22 mouse cellular contexts compared by ENCODE assay signal in the genomic region with DNA sequence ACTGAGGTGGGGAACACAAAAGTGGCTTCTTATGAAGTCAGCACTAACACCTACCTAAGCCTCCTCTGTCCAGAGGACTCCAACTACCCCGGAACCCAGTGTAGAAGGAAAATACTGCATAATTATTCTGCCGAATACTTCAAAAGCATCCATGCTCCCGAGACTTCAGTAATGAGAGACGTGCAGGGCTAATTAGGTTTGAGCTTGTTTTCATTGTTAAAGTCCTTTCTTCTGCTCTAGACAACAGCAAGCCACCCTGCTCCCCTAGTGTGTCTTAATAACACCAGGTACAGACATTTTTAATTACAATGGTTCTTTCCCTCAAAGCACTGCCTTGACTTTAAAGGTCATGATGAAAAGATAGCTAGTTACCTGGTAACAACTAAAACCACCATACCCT. TPM values are rescaled to one million over a fixed set of nuclear protein-coding genes. Genes with fewer than 3 reads are reported as not detected.
DNase-seq lines count a peak whose midpoint lies in the region; ATAC-seq and TF ChIP-seq lines count a peak whose summit lies in the region.
"Had no signal": no experiment of that assay in that cellular context is flagged by ENCODE, and none has a peak within 500 bp of the region (broad histone marks: within the 10 kb centered on the region; RNA-seq: fewer than 3 reads in every experiment).

No protein-coding gene starts in this region.

- ATAC-seq in heart, embryonic 14.5 days (ENCODE audit: insufficient number of reproducible peaks, insufficient read depth, low FRiP score, low read depth), result no peak
- ATAC-seq: forebrain, embryonic 16.5 days; hindbrain, embryonic 16.5 days had no signal

- peaks cover 76% of the 10 kb centered on the region for H3K4me1 ChIP-seq in heart, embryonic 10.5 days
- H3K4me1 ChIP-seq in heart, embryonic 14.5 days (ENCODE audit: control insufficient read depth in 2 of 2, insufficient read depth in 2 of 2, low read length in 2 of 2), result peaks cover 32 to 66% of the 10 kb centered on the region in 2 experiments

- no peak overlapping the region for H3K4me3 ChIP-seq in heart, embryonic 10.5 days
- no peak overlapping the region for H3K4me3 ChIP-seq in heart, embryonic 14.5 days (ENCODE audit: control insufficient read depth in 1 of 2, insufficient read depth in 1 of 2, low read depth in 1 of 2, low read length in 2 of 2)
- no peak overlapping the region for H3K4me3 ChIP-seq in layer of hippocampus, adult 2 months
- H3K4me3 ChIP-seq: embryonic facial prominence, embryonic 15.5 days; erythroblast, embryonic 14.5 days; forebrain, embryonic 10.5 days; hindbrain, embryonic 12.5 days had no signal

- DNase-seq in heart, embryonic 10.5 days (ENCODE audit: low spot score), result no peak
- no peak for DNase-seq in heart, adult 18-20 months
- no peak for DNase-seq in heart, adult 8-10 months (ENCODE audit: low spot score)
- no peak for DNase-seq in layer of hippocampus, adult 2 months (ENCODE audit: low spot score in 2 of 2)
- DNase-seq in layer of hippocampus, adult 18-20 months (ENCODE audit: low spot score in 2 of 2), result no peak
- DNase-seq in cerebellum, postnatal 14 days, result no peak
- DNase-seq: adrenal gland, adult 2 months; adrenal gland, postnatal 25 days; cerebellum, adult 2 months; cerebellum, postnatal 10 days; embryo, embryonic 11 days; gastrocnemius, postnatal 25 days; kidney, adult 11 months; kidney, adult 9 months had no signal

- no peak for TF ChIP-seq CTCF in layer of hippocampus, adult 2 months (conservative IDR thresholded peaks at IDR 0.05)

- H3K27me3 ChIP-seq in heart, embryonic 10.5 days (ENCODE audit: insufficient read depth, poor library complexity, severe bottlenecking), result no peaks in the 10 kb centered on the region
- H3K27me3 ChIP-seq in heart, embryonic 14.5 days (ENCODE audit: control insufficient read depth, insufficient read depth, low read length), result no peaks in the 10 kb centered on the region
- H3K27me3 ChIP-seq: embryonic facial prominence, embryonic 15.5 days; hindbrain, embryonic 12.5 days had no signal

- 0 out of 2 replicates have a peak overlapping the region, but pooled peaks have one; percentile 34 for H3K9ac ChIP-seq in heart, embryonic 14.5 days (ENCODE audit: low read length)
- H3K9ac ChIP-seq: embryonic facial prominence, embryonic 15.5 days; hindbrain, embryonic 12.5 days had no signal

- H3K4me2 ChIP-seq in heart, embryonic 14.5 days (ENCODE audit: low read length), result no peak overlapping the region
- H3K4me2 ChIP-seq: embryonic facial prominence, embryonic 15.5 days; hindbrain, embryonic 12.5 days had no signal

- 74% methylated on average over 4 of the region's 4 CpGs for WGBS in heart, embryonic 10.5 days
- WGBS in heart, embryonic 14.5 days, result 57% methylated on average over 4 of the region's 4 CpGs

- no peaks in the 10 kb centered on the region for H3K9me3 ChIP-seq in heart, embryonic 10.5 days
- H3K9me3 ChIP-seq in heart, embryonic 14.5 days (ENCODE audit: control insufficient read depth, low read length), result no peaks in the 10 kb centered on the region
- H3K9me3 ChIP-seq: embryonic facial prominence, embryonic 15.5 days; forebrain, embryonic 10.5 days; hindbrain, embryonic 12.5 days had no signal

- peak overlapping the region; percentile 77 for H3K27ac ChIP-seq in heart, embryonic 10.5 days
- H3K27ac ChIP-seq in heart, embryonic 14.5 days (replicated peaks in 1 of 2; ENCODE audit: control insufficient read depth in 1 of 2, insufficient read depth in 1 of 2, low read depth in 2 of 2, low read length in 2 of 2), result peak overlapping the region; percentile 71 to 93
- peak overlapping the region; percentile 83; the same call in 1 of the 2 replicates for H3K27ac ChIP-seq in layer of hippocampus, adult 2 months
- H3K27ac ChIP-seq: embryonic facial prominence, embryonic 15.5 days; forebrain, embryonic 10.5 days; hindbrain, embryonic 12.5 days; kidney, postnatal 0 days had no signal

- H3K36me3 ChIP-seq in heart, embryonic 10.5 days, result peaks cover 5% of the 10 kb centered on the region; the same call in 1 of the 2 replicates
- H3K36me3 ChIP-seq in heart, embryonic 14.5 days (ENCODE audit: control insufficient read depth, insufficient read depth, low read length), result no peaks in the 10 kb centered on the region
- H3K36me3 ChIP-seq: embryonic facial prominence, embryonic 15.5 days; forebrain, embryonic 10.5 days; hindbrain, embryonic 12.5 days had no signal

RNA-seq across cellular contexts. Expression of a gene that starts 51.1 kb away (rescaled TPM):
- 62.6 and 85.3 TPM in 2 replicates for polyA plus RNA-seq in heart, embryonic 10.5 days (2016; fragmentation: Nextera tagmentation; extraction: Ambion mirVana)
- total RNA-seq in heart, adult 18-20 months (2021), result 10 to 100 TPM; 83.1 to 94.8 TPM
- polyA plus RNA-seq in heart, embryonic 14.5 days (2014; fragmentation: Nextera tagmentation; extraction: Ambion mirVana), result 133 and 138 TPM in 2 replicates
- total RNA-seq in heart, adult 8-10 months (2022), result 100 to 1,000 TPM in 2 of 4 experiments, 10 to 100 TPM in 2; 83.2 to 109 (median 98.8) TPM
- total RNA-seq in layer of hippocampus, adult 2 months (2021), result 10 to 100 TPM; 27.0 to 27.2 TPM
- 10 to 100 TPM; 21.9 to 27.8 TPM for total RNA-seq in layer of hippocampus, adult 18-20 months (2021)
